ENCODE assay signal across 10 mouse cellular contexts in the genomic region with DNA sequence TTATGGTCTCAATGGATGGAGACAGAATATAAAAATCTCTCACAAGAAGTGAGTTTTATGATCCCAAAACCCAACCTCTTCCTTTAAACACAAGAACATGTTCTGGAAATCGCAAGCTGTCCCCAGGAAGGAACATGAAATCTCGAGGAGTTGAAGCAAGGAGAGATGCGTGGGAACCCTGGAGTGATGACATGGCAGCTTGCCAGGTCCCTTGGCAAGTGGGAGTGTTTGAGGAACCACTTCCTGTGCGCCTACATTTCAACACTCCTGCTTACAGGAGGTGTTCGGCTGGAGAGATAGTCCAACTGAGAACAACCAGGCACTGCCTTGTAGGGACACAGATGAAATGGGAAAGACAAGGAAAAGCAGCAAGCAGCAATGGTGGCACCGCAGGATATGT.
DNase-seq lines count a peak whose midpoint lies in the region; ATAC-seq and TF ChIP-seq lines count a peak whose summit lies in the region.
"Had no signal": no experiment of that assay in that cellular context is flagged by ENCODE, and none has a peak within 500 bp of the region (broad histone marks: within the 10 kb centered on the region; RNA-seq: fewer than 3 reads in every experiment).

No protein-coding gene starts in this region.

- H3K36me3 ChIP-seq in hindbrain, embryonic 13.5 days = no peaks in the 10 kb centered on the region
- H3K36me3 ChIP-seq: hindbrain, embryonic 15.5 days; lung, embryonic 15.5 days had no signal

- no peak overlapping the region for H3K4me3 ChIP-seq in cerebellum, adult 2 months (replicated peaks; ENCODE audit: insufficient read depth, low read depth, low read length)
- H3K4me3 ChIP-seq in hindbrain, embryonic 13.5 days = no peak overlapping the region
- H3K4me3 ChIP-seq: hindbrain, embryonic 15.5 days; lung, embryonic 15.5 days had no signal

- intact Hi-C loops in left cerebral cortex, postnatal 36 days (cut with DNase I) = loop anchor here (1.0 to 5.0 kb wide), 4 partner anchors 15 to 245 kb away; a partner anchor contains a TSS

- peak; percentile 40 to 61 for DNase-seq in cerebellum, postnatal 25 days
- no peak for DNase-seq in cerebellum, adult 8-10 months
- DNase-seq in ovary, postnatal 36 days (ENCODE audit: low spot score) = peak; percentile 24
- DNase-seq in ovary, postnatal 10 days (ENCODE audit: low spot score) = no peak
- peak; percentile 86 to 90 for DNase-seq in left cerebral cortex, postnatal 36 days (ENCODE audit: low spot score in 2 of 2)
- peak; percentile 93 for DNase-seq in telencephalon, adult 2 months (ENCODE audit: low read depth, low spot score)
- DNase-seq in cerebellum, adult 2 months = no peak

- no peak overlapping the region for H3K4me2 ChIP-seq in hindbrain, embryonic 13.5 days
- H3K4me2 ChIP-seq: hindbrain, embryonic 15.5 days; lung, embryonic 15.5 days had no signal

- TF ChIP-seq POLR2A in cerebellum, adult 2 months (IDR thresholded peaks at IDR 0.05; ENCODE audit: borderline replicate concordance, insufficient read depth, low read length) = no peak

- TF ChIP-seq CTCF in cerebellum, adult 2 months (IDR thresholded peaks at IDR 0.05; ENCODE audit: borderline replicate concordance, insufficient read depth, low read depth, low read length) = no peak

- no peak overlapping the region for H3K27ac ChIP-seq in cerebellum, adult 2 months (ENCODE audit: insufficient read depth, low read length)
- no peak overlapping the region for H3K27ac ChIP-seq in hindbrain, embryonic 13.5 days
- H3K27ac ChIP-seq: hindbrain, embryonic 15.5 days; lung, embryonic 15.5 days had no signal

- H3K27me3 ChIP-seq in cerebellum, adult 2 months (ENCODE audit: control insufficient read depth, insufficient read depth, low read length) = no peaks in the 10 kb centered on the region
- no peaks in the 10 kb centered on the region for H3K27me3 ChIP-seq in hindbrain, embryonic 13.5 days
- H3K27me3 ChIP-seq: hindbrain, embryonic 15.5 days; lung, embryonic 15.5 days had no signal

- no peaks in the 10 kb centered on the region for H3K4me1 ChIP-seq in cerebellum, adult 2 months (ENCODE audit: control insufficient read depth, insufficient read depth, low read length)
- no peaks in the 10 kb centered on the region; the same call in 1 of the 2 replicates for H3K4me1 ChIP-seq in hindbrain, embryonic 13.5 days (replicated peaks)
- H3K4me1 ChIP-seq: hindbrain, embryonic 15.5 days had no signal

- no peaks in the 10 kb centered on the region for H3K9me3 ChIP-seq in hindbrain, embryonic 13.5 days
- H3K9me3 ChIP-seq: hindbrain, embryonic 15.5 days; lung, embryonic 15.5 days had no signal

- 24% methylated on average over 6 of the region's 6 CpGs for WGBS in cerebellum, adult 2 months
- 77% methylated on average over 6 of the region's 6 CpGs for WGBS in hindbrain, embryonic 13.5 days

- no peak for ATAC-seq in hindbrain, embryonic 13.5 days (ENCODE audit: low FRiP score)

- H3K9ac ChIP-seq in hindbrain, embryonic 13.5 days = no peak overlapping the region
- H3K9ac ChIP-seq: hindbrain, embryonic 15.5 days; lung, embryonic 15.5 days had no signal

Comparison
In these comparisons a context has a peak if more than half of its experiments do, and no peak if none do; other contexts are left out.
1. DNase-seq: peak in cerebellum, postnatal 25 days (2 of 2), ovary, postnatal 36 days (single experiment), left cerebral cortex, postnatal 36 days (2 of 2) and telencephalon, adult 2 months (single experiment); none in cerebellum, adult 8-10 months (single experiment), ovary, postnatal 10 days (single experiment) and cerebellum, adult 2 months (0 of 2).